Mouse (Mus musculus): ENCODE results near the gene Dlx5.

Dlx5 gene

GRCm38 (mm10) chr6:6876231-6876630 is 5.7 kb downstream of the Dlx5 start:
- DNase-seq (ENCODE audit: low read depth, low spot score) = no peak

- DNase-seq (ENCODE audit: low read depth, low spot score) = no peak
Measured at GRCm38 (mm10) chr6:6875676-6876075, 6.2 kb downstream of the Dlx5 start.

GRCm38 (mm10) chr6:6875136-6875535 is 6.7 kb downstream of the Dlx5 start:
- DNase-seq (ENCODE audit: low read depth, low spot score) = no peak

- no peak for DNase-seq (ENCODE audit: low read depth, low spot score)
Measured at GRCm38 (mm10) chr6:6874073-6874771, 7.7 kb downstream of the Dlx5 start.

GRCm38 (mm10) chr6:6873476-6874072 is 8.3 kb downstream of the Dlx5 start:
- DNase-seq (ENCODE audit: low read depth, low spot score) = no peak

GRCm38 (mm10) chr6:6872873-6873272 is 9.0 kb downstream of the Dlx5 start:
- DNase-seq (ENCODE audit: low read depth, low spot score) = no peak

GRCm38 (mm10) chr6:6871692-6872091 is 10.2 kb downstream of the Dlx5 start:
- DNase-seq (ENCODE audit: low read depth, low spot score) = no peak

GRCm38 (mm10) chr6:6870876-6871420 is 10.9 kb downstream of the Dlx5 start:
- no peak for DNase-seq (ENCODE audit: low read depth, low spot score)

- DNase-seq (ENCODE audit: low read depth, low spot score) = no peak
Measured at GRCm38 (mm10) chr6:6869961-6870800, 11.7 kb downstream of the Dlx5 start.

GRCm38 (mm10) chr6:6869041-6869685 is 12.7 kb downstream of the Dlx5 start:
- DNase-seq (ENCODE audit: low read depth, low spot score) = no peak

- no peak for DNase-seq (ENCODE audit: low read depth, low spot score)
Measured at GRCm38 (mm10) chr6:6867031-6867430, 14.9 kb downstream of the Dlx5 start.

- DNase-seq (ENCODE audit: low read depth, low spot score) = no peak
Measured at GRCm38 (mm10) chr6:6864441-6865440, 17.1 kb downstream of the Dlx5 start.

GRCm38 (mm10) chr6:6863955-6864354 is 17.9 kb downstream of the Dlx5 start:
- no peak for DNase-seq (ENCODE audit: low read depth, low spot score)

GRCm38 (mm10) chr6:6863160-6863870 is 18.6 kb downstream of the Dlx5 start, which contains the start of gene Dlx6:
Gene Dlx6 (plus strand): TSS chr6:6863334.
- no peak for DNase-seq (ENCODE audit: low read depth, low spot score)

GRCm38 (mm10) chr6:6862611-6863010 is 19.3 kb downstream of the Dlx5 start:
- DNase-seq (ENCODE audit: low read depth, low spot score) = no peak

- no peak for DNase-seq (ENCODE audit: low read depth, low spot score)
Measured at GRCm38 (mm10) chr6:6861798-6862428, 20.0 kb downstream of the Dlx5 start.

GRCm38 (mm10) chr6:6861086-6861797 is 20.6 kb downstream of the Dlx5 start:
- no peak for DNase-seq (ENCODE audit: low read depth, low spot score)

GRCm38 (mm10) chr6:6860411-6861085 is 21.3 kb downstream of the Dlx5 start:
- DNase-seq (ENCODE audit: low read depth, low spot score) = no peak

Measured in A20 (cell line).